Mouse (Mus musculus) intestine, embryonic 15.5 days (tissue): ENCODE data around the gene Zdhhc16. TPM values are rescaled to one million over a fixed set of nuclear protein-coding genes. Genes with fewer than 3 reads are reported as not detected.
A peak's percentile ranks its signal among the peaks of the same experiment; 100 is the strongest.

Source experiments
- ATAC-seq: fragments of 200-750 bp; cut with Nextera tagmentation; 2 replicates; pipeline ENCODE4 v1.8.0; 2017; ENCODE audit warnings: moderate TSS enrichment, moderate library complexity
- H3K27ac ChIP-seq: fragments of 300-500 bp; sonication (generic); 2 replicates; pipeline ENCODE4 v1.5.1; 2015; ENCODE audit warnings: mild to moderate bottlenecking, inconsistent platforms
- H3K27me3 ChIP-seq: fragments of 300-500 bp; sonication (generic); replicated peaks from 2 replicates; pipeline ENCODE4 v1.6.1; 2015; ENCODE audit warnings: inconsistent platforms
- H3K36me3 ChIP-seq: fragments of 300-500 bp; sonication (generic); 2 replicates; pipeline ENCODE4 v1.6.1; 2015; ENCODE audit warnings: inconsistent platforms
- H3K4me1 ChIP-seq: fragments of 300-500 bp; sonication (generic); replicated peaks from 2 replicates; pipeline ENCODE4 v1.6.1; 2015; ENCODE audit warnings: inconsistent platforms
- H3K4me2 ChIP-seq: fragments of 300-500 bp; sonication (generic); replicated peaks from 2 replicates; pipeline ENCODE4 v1.6.1; 2015; ENCODE audit warnings: mild to moderate bottlenecking, inconsistent platforms
- H3K4me3 ChIP-seq: fragments of 300-500 bp; sonication (generic); replicated peaks from 2 replicates; pipeline ENCODE4 v1.5.1; 2015; ENCODE audit warnings: inconsistent platforms
- H3K9ac ChIP-seq: fragments of 300-500 bp; sonication (generic); 2 replicates; pipeline ENCODE4 v1.6.1; 2015; ENCODE audit warnings: inconsistent platforms
- H3K9me3 ChIP-seq: fragments of 300-500 bp; sonication (generic); 2 replicates; pipeline ENCODE4 v1.6.1; 2016; ENCODE audit warnings: inconsistent platforms
- WGBS: fragments of 180-500 bp; shearing (Covaris S2); methylation state at CpG from one replicate; pipeline ENCODE4 v1.1.7; 2015; 5-methylcytosine and 5-hydroxymethylcytosine counted together
- polyA plus RNA-seq: library from polyadenylated mRNA; unstranded; fragments of >200 nt; fragmentation: Nextera tagmentation; extraction: Ambion mirVana; gene quantifications from 2 replicates; pipeline ENCODE4 v1.2.1, GENCODE M21; 2015

Gene Zdhhc16
- polyA plus RNA-seq, 1 experiment from 2014 or later: 67.1 TPM

- peak; percentile 96 for ATAC-seq
- peak within 1 kb of the TSS; percentile 83 for H3K4me2 ChIP-seq
- peaks cover 9% of the 10 kb centered on the region for H3K4me1 ChIP-seq
- peak within 1 kb of the TSS; percentile 74 for H3K9ac ChIP-seq
- H3K9me3 ChIP-seq: no peaks in the 10 kb centered on the region
- H3K27ac ChIP-seq: peak within 1 kb of the TSS; percentile 85
- H3K4me3 ChIP-seq: peak within 1 kb of the TSS; percentile 68
- whole genome bisulfite sequencing: under 1% methylated on average over 62 of the region's 68 CpGs
- H3K27me3 ChIP-seq: no peaks in the 10 kb centered on the region
- H3K36me3 ChIP-seq: no peaks in the 10 kb centered on the region
Measured at GRCm38 (mm10) chr19:41980819-41981594, 47.7 kb downstream of the Zdhhc16 start, which contains the start of gene Mms19. Gene Mms19, minus strand, starts transcription at chr19:41981157.

- peak within 1 kb of the TSS; percentile 74 for H3K9ac ChIP-seq
- no peaks in the 10 kb centered on the region for H3K36me3 ChIP-seq
- under 1% methylated on average over 31 of the region's 33 CpGs for WGBS
- H3K4me1 ChIP-seq: peaks cover 9% of the 10 kb centered on the region
- no peaks in the 10 kb centered on the region for H3K27me3 ChIP-seq
- H3K4me3 ChIP-seq: peak within 1 kb of the TSS; percentile 68
- peak within 1 kb of the TSS; percentile 85 for H3K27ac ChIP-seq
- peak within 1 kb of the TSS; percentile 83 for H3K4me2 ChIP-seq
- ATAC-seq: no peak; the same call in 1 of the 2 replicates
- no peaks in the 10 kb centered on the region for H3K9me3 ChIP-seq
Measured at GRCm38 (mm10) chr19:41981595-41981927, 48.3 kb downstream of the Zdhhc16 start, which contains the start of gene Ubtd1. Gene Ubtd1, plus strand, starts transcription at chr19:41981763.

GRCm38 (mm10) chr19:41981931-41982790 lies 48.9 kb downstream of the Zdhhc16 start:
- H3K4me3 ChIP-seq: peak overlapping the region; percentile 68
- H3K9ac ChIP-seq: peak overlapping the region; percentile 74
- under 1% methylated on average over 74 of the region's 74 CpGs for WGBS
- H3K27me3 ChIP-seq: no peaks in the 10 kb centered on the region
- H3K4me1 ChIP-seq: peaks cover 9% of the 10 kb centered on the region; the same call in 1 of the 2 replicates
- H3K27ac ChIP-seq: peak overlapping the region; percentile 83
- H3K36me3 ChIP-seq: no peaks in the 10 kb centered on the region
- peak; percentile 1; the same call in 1 of the 2 replicates for ATAC-seq
- H3K9me3 ChIP-seq: no peaks in the 10 kb centered on the region
- peak overlapping the region; percentile 83 for H3K4me2 ChIP-seq

GRCm38 (mm10) chr19:41982791-41983150 lies 49.5 kb downstream of the Zdhhc16 start:
- peak overlapping the region; percentile 68 for H3K4me3 ChIP-seq
- peaks cover 9% of the 10 kb centered on the region; the same call in 1 of the 2 replicates for H3K4me1 ChIP-seq
- H3K36me3 ChIP-seq: no peaks in the 10 kb centered on the region
- H3K27ac ChIP-seq: peak overlapping the region; percentile 83; the same call in 1 of the 2 replicates
- no peaks in the 10 kb centered on the region for H3K9me3 ChIP-seq
- H3K4me2 ChIP-seq: peak overlapping the region; percentile 83
- 10% methylated on average over 4 of the region's 4 CpGs for WGBS
- H3K27me3 ChIP-seq: no peaks in the 10 kb centered on the region
- H3K9ac ChIP-seq: peak overlapping the region; percentile 74
- no peak for ATAC-seq

GRCm38 (mm10) chr19:41985994-41986393 lies 52.7 kb downstream of the Zdhhc16 start:
- H3K4me3 ChIP-seq: no peak overlapping the region

GRCm38 (mm10) chr19:41987206-41987605 lies 53.9 kb downstream of the Zdhhc16 start:
- Histone ChIP-seq H3K36me3 (no peaks in the 10 kb centered on the region), H3K27ac (no peak overlapping the region), H3K4me2 (no peak overlapping the region), H3K9me3 (no peaks in the 10 kb centered on the region), H3K4me1 (peaks cover 7% of the 10 kb centered on the region; the same call in 1 of the 2 replicates), H3K27me3 (no peaks in the 10 kb centered on the region), H3K9ac (no peak overlapping the region), H3K4me3 (no peak overlapping the region)
- ATAC-seq: no peak
- WGBS: 88% methylated on average over 4 of the region's 4 CpGs

More at GRCm38 (mm10) chr19:41985994-41986393, 52.7 kb downstream of the Zdhhc16 start:
- H3K9me3 ChIP-seq: no peaks in the 10 kb centered on the region
- 91% methylated on average over 5 of the region's 5 CpGs for WGBS
- H3K27me3 ChIP-seq: no peaks in the 10 kb centered on the region
- ATAC-seq: no peak
- no peak overlapping the region for H3K27ac ChIP-seq
- no peaks in the 10 kb centered on the region for H3K36me3 ChIP-seq
- H3K9ac ChIP-seq: no peak overlapping the region
- H3K4me2 ChIP-seq: no peak overlapping the region
- H3K4me1 ChIP-seq: peaks cover 7% of the 10 kb centered on the region; the same call in 1 of the 2 replicates

- H3K4me1 ChIP-seq: peaks cover 10% of the 10 kb centered on the region; the same call in 1 of the 2 replicates
- H3K4me3 ChIP-seq: no peak overlapping the region
- H3K27me3 ChIP-seq: no peaks in the 10 kb centered on the region
- 78% methylated on average over 6 of the region's 6 CpGs for WGBS
- no peak overlapping the region for H3K9ac ChIP-seq
- no peak overlapping the region for H3K4me2 ChIP-seq
- H3K36me3 ChIP-seq: no peaks in the 10 kb centered on the region
- H3K27ac ChIP-seq: no peak overlapping the region
- ATAC-seq: no peak
- H3K9me3 ChIP-seq: no peaks in the 10 kb centered on the region
Measured at GRCm38 (mm10) chr19:41989810-41990209, 56.5 kb downstream of the Zdhhc16 start.

- Histone ChIP-seq H3K4me2 (no peak overlapping the region), H3K4me3 (no peak overlapping the region), H3K9me3 (no peaks in the 10 kb centered on the region), H3K27me3 (no peaks in the 10 kb centered on the region), H3K27ac (no peak overlapping the region), H3K4me1 (peaks cover 12% of the 10 kb centered on the region; the same call in 1 of the 2 replicates), H3K36me3 (no peaks in the 10 kb centered on the region), H3K9ac (no peak overlapping the region)
- ATAC-seq: no peak
- 55% methylated on average over 6 of the region's 6 CpGs for WGBS
Measured at GRCm38 (mm10) chr19:41991926-41992477, 58.7 kb downstream of the Zdhhc16 start.

GRCm38 (mm10) chr19:41992971-41993370 lies 59.7 kb downstream of the Zdhhc16 start:
- ATAC-seq: no peak
- H3K9ac ChIP-seq: no peak overlapping the region
- 65% methylated on average over 2 of the region's 2 CpGs for WGBS
- no peak overlapping the region for H3K4me2 ChIP-seq
- H3K36me3 ChIP-seq: no peaks in the 10 kb centered on the region
- H3K4me1 ChIP-seq: peaks cover 12% of the 10 kb centered on the region; the same call in 1 of the 2 replicates
- H3K27ac ChIP-seq: no peak overlapping the region
- no peak overlapping the region for H3K4me3 ChIP-seq
- no peaks in the 10 kb centered on the region for H3K27me3 ChIP-seq
- no peaks in the 10 kb centered on the region for H3K9me3 ChIP-seq

GRCm38 (mm10) chr19:41993484-41993883 lies 60.2 kb downstream of the Zdhhc16 start:
- H3K4me2 ChIP-seq: no peak overlapping the region
- no peak overlapping the region for H3K9ac ChIP-seq
- H3K27me3 ChIP-seq: no peaks in the 10 kb centered on the region
- 0 out of 2 replicates have a peak, but pooled peaks have one; percentile 28 for ATAC-seq
- 40% methylated on average over 6 of the region's 6 CpGs for WGBS
- no peak overlapping the region for H3K4me3 ChIP-seq
- peaks cover 12% of the 10 kb centered on the region; the same call in 1 of the 2 replicates for H3K4me1 ChIP-seq
- H3K27ac ChIP-seq: no peak overlapping the region
- no peaks in the 10 kb centered on the region for H3K9me3 ChIP-seq
- no peaks in the 10 kb centered on the region for H3K36me3 ChIP-seq
